Comparison of ENCODE assay signal across 22 mouse cellular contexts in the genomic region with DNA sequence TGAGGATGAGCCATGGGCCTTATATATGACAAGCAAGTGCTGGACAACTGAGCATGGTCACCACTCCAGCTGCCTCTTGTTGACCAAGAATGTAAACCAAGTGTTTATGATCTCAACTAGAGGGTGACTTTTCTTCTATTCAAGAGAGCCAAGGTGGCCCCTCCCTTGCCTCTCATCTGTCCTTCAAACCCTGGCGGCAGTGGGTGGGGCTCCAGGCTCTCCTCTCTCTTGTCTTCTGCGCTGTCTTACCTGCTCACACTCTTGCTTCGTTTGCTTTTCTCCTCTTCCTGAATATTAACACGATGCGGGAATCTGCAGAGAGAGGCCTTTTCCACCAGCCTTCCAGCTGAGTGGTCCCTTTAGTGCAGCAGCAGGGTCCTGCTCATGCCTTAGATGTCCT. TPM values are rescaled to one million over a fixed set of nuclear protein-coding genes. Genes with fewer than 3 reads are reported as not detected.
DNase-seq lines count a peak whose midpoint lies in the region; ATAC-seq and TF ChIP-seq lines count a peak whose summit lies in the region.
"Had no signal": no experiment of that assay in that cellular context is flagged by ENCODE, and none has a peak within 500 bp of the region (broad histone marks: within the 10 kb centered on the region; RNA-seq: fewer than 3 reads in every experiment).

No protein-coding gene starts in this region.

- TF ChIP-seq EP300 in stomach, postnatal 0 days (optimal IDR thresholded peaks at IDR 0.05), result no peak

- H3K9me3 ChIP-seq in stomach, embryonic 15.5 days, result no peaks in the 10 kb centered on the region
- H3K9me3 ChIP-seq in stomach, postnatal 0 days (ENCODE audit: control insufficient read depth, low read length), result no peaks in the 10 kb centered on the region
- no peaks in the 10 kb centered on the region for H3K9me3 ChIP-seq in intestine, embryonic 15.5 days
- no peaks in the 10 kb centered on the region for H3K9me3 ChIP-seq in liver, embryonic 16.5 days (replicated peaks; ENCODE audit: control insufficient read depth, low read length)
- H3K9me3 ChIP-seq in forebrain, embryonic 16.5 days (ENCODE audit: control insufficient read depth, low read length), result no peaks in the 10 kb centered on the region
- H3K9me3 ChIP-seq: forebrain, embryonic 15.5 days; hindbrain, embryonic 10.5 days; limb, embryonic 12.5 days; midbrain, embryonic 10.5 days had no signal

- no peaks in the 10 kb centered on the region for H3K27me3 ChIP-seq in stomach, embryonic 15.5 days (replicated peaks)
- no peaks in the 10 kb centered on the region for H3K27me3 ChIP-seq in stomach, postnatal 0 days (ENCODE audit: control insufficient read depth, insufficient read depth, low read length)
- H3K27me3 ChIP-seq in intestine, embryonic 15.5 days (replicated peaks), result no peaks in the 10 kb centered on the region
- no peaks in the 10 kb centered on the region for H3K27me3 ChIP-seq in liver, embryonic 16.5 days (ENCODE audit: control insufficient read depth, insufficient read depth, low read depth, low read length)
- H3K27me3 ChIP-seq in forebrain, embryonic 16.5 days (replicated peaks; ENCODE audit: control insufficient read depth, insufficient read depth, low read length), result no peaks in the 10 kb centered on the region
- H3K27me3 ChIP-seq: forebrain, embryonic 15.5 days had no signal

- no peak for DNase-seq in stomach, postnatal 0 days (ENCODE audit: low spot score)
- DNase-seq in adrenal gland, adult 2 months, result no peak
- no peak for DNase-seq in right cerebral cortex, postnatal 4 days
- DNase-seq: adrenal gland, postnatal 10 days; B cell, adult 2 months; cerebellum, adult 11-12 months; gastrocnemius, postnatal 36 days; kidney, adult 9 months; kidney, postnatal 4 days; layer of hippocampus, adult 9-11 months; lung, embryonic 14.5 days; retina, postnatal 1 day; thymus, adult 18-20 months had no signal

- 52% methylated on average over 5 of the region's 5 CpGs for WGBS in stomach, embryonic 15.5 days
- WGBS in stomach, postnatal 0 days, result 54% methylated on average over 5 of the region's 5 CpGs
- WGBS in intestine, embryonic 15.5 days, result 62% methylated on average over 5 of the region's 5 CpGs
- 52% methylated on average over 5 of the region's 5 CpGs for WGBS in liver, embryonic 16.5 days (ENCODE audit: insufficient replicate concordance)
- 75% methylated on average over 5 of the region's 5 CpGs for WGBS in forebrain, embryonic 16.5 days

- no peak for TF ChIP-seq CTCF in stomach, postnatal 0 days (IDR thresholded peaks at IDR 0.05; ENCODE audit: low read depth)

- no peaks in the 10 kb centered on the region for H3K4me1 ChIP-seq in stomach, embryonic 15.5 days
- H3K4me1 ChIP-seq in stomach, postnatal 0 days (replicated peaks; ENCODE audit: control insufficient read depth, insufficient read depth), result no peaks in the 10 kb centered on the region
- peaks cover 6% of the 10 kb centered on the region; the same call in 1 of the 2 replicates for H3K4me1 ChIP-seq in intestine, embryonic 15.5 days (replicated peaks)
- peaks cover 15% of the 10 kb centered on the region for H3K4me1 ChIP-seq in liver, embryonic 16.5 days (ENCODE audit: control insufficient read depth, low read depth, low read length)
- no peaks in the 10 kb centered on the region for H3K4me1 ChIP-seq in forebrain, embryonic 16.5 days (replicated peaks; ENCODE audit: control insufficient read depth, insufficient read depth, low read length)
- H3K4me1 ChIP-seq: forebrain, embryonic 15.5 days; limb, embryonic 12.5 days; midbrain, embryonic 10.5 days had no signal

- no peaks in the 10 kb centered on the region for H3K36me3 ChIP-seq in stomach, embryonic 15.5 days
- H3K36me3 ChIP-seq in stomach, postnatal 0 days (ENCODE audit: control insufficient read depth, insufficient read depth, low read length), result no peaks in the 10 kb centered on the region
- H3K36me3 ChIP-seq in intestine, embryonic 15.5 days, result no peaks in the 10 kb centered on the region
- no peaks in the 10 kb centered on the region for H3K36me3 ChIP-seq in liver, embryonic 16.5 days (ENCODE audit: control insufficient read depth, insufficient read depth)
- no peaks in the 10 kb centered on the region for H3K36me3 ChIP-seq in forebrain, embryonic 16.5 days (ENCODE audit: control insufficient read depth, insufficient read depth)
- H3K36me3 ChIP-seq: forebrain, embryonic 15.5 days; hindbrain, embryonic 10.5 days; limb, embryonic 12.5 days; midbrain, embryonic 10.5 days had no signal

- H3K4me2 ChIP-seq in stomach, embryonic 15.5 days, result no peak overlapping the region
- no peak overlapping the region for H3K4me2 ChIP-seq in stomach, postnatal 0 days (replicated peaks; ENCODE audit: low read depth)
- 0 out of 2 replicates have a peak overlapping the region, but pooled peaks have one; percentile 17 for H3K4me2 ChIP-seq in intestine, embryonic 15.5 days (replicated peaks)
- H3K4me2 ChIP-seq in liver, embryonic 16.5 days (ENCODE audit: low read depth, low read length), result peak overlapping the region; percentile 10; the same call in 1 of the 2 replicates
- no peak overlapping the region for H3K4me2 ChIP-seq in forebrain, embryonic 16.5 days (ENCODE audit: low read length)
- H3K4me2 ChIP-seq: forebrain, embryonic 15.5 days; limb, embryonic 12.5 days; lung, embryonic 14.5 days had no signal

- no peak overlapping the region for H3K9ac ChIP-seq in stomach, embryonic 15.5 days
- no peak overlapping the region for H3K9ac ChIP-seq in stomach, postnatal 0 days (ENCODE audit: low read length)
- H3K9ac ChIP-seq in intestine, embryonic 15.5 days, result no peak overlapping the region
- no peak overlapping the region for H3K9ac ChIP-seq in liver, embryonic 16.5 days (ENCODE audit: low read depth, low read length)
- H3K9ac ChIP-seq in forebrain, embryonic 16.5 days (replicated peaks; ENCODE audit: low read depth, low read length), result no peak overlapping the region
- H3K9ac ChIP-seq: forebrain, embryonic 15.5 days; limb, embryonic 12.5 days; lung, embryonic 14.5 days had no signal

- no peak overlapping the region for H3K4me3 ChIP-seq in stomach, embryonic 15.5 days (replicated peaks)
- no peak overlapping the region for H3K4me3 ChIP-seq in stomach, postnatal 0 days (ENCODE audit: low read depth, low read length)
- H3K4me3 ChIP-seq in intestine, embryonic 15.5 days (replicated peaks), result no peak overlapping the region
- H3K4me3 ChIP-seq in liver, embryonic 16.5 days (ENCODE audit: low read depth, low read length), result no peak overlapping the region
- H3K4me3 ChIP-seq in forebrain, embryonic 16.5 days (replicated peaks; ENCODE audit: low read length), result no peak overlapping the region
- H3K4me3 ChIP-seq: erythroblast, embryonic 14.5 days; forebrain, embryonic 15.5 days; hindbrain, embryonic 10.5 days; limb, embryonic 12.5 days; midbrain, embryonic 10.5 days had no signal

- peak overlapping the region; percentile 16; the same call in 1 of the 2 replicates for H3K27ac ChIP-seq in stomach, embryonic 15.5 days
- H3K27ac ChIP-seq in stomach, postnatal 0 days (replicated peaks), result no peak overlapping the region
- peak overlapping the region; percentile 36; the same call in 1 of the 2 replicates for H3K27ac ChIP-seq in intestine, embryonic 15.5 days
- peak overlapping the region; percentile 25; the same call in 1 of the 2 replicates for H3K27ac ChIP-seq in liver, embryonic 16.5 days (ENCODE audit: low read length)
- no peak overlapping the region for H3K27ac ChIP-seq in forebrain, embryonic 16.5 days (ENCODE audit: low read length)
- H3K27ac ChIP-seq: forebrain, embryonic 15.5 days; hindbrain, embryonic 10.5 days; limb, embryonic 12.5 days; midbrain, embryonic 10.5 days had no signal

- no peak for ATAC-seq in stomach, embryonic 15.5 days (ENCODE audit: insufficient read depth, low FRiP score, low read depth)
- ATAC-seq in stomach, postnatal 0 days (ENCODE audit: low FRiP score, low TSS enrichment), result no peak
- peak; percentile 79 for ATAC-seq in intestine, embryonic 15.5 days
- 0 out of 2 replicates have a peak, but pooled peaks have one; percentile 52 for ATAC-seq in liver, embryonic 16.5 days (ENCODE audit: low read depth)
- no peak for ATAC-seq in forebrain, embryonic 16.5 days
- ATAC-seq: forebrain, embryonic 15.5 days had no signal

RNA-seq across cellular contexts. Expression of a gene that starts 22.6 kb away (rescaled TPM):
- polyA plus RNA-seq in stomach, embryonic 15.5 days (2015; fragmentation: Nextera tagmentation; extraction: Ambion mirVana), result 3.1 and 3.9 TPM in 2 replicates
- polyA plus RNA-seq in stomach, postnatal 0 days (2015; fragmentation: Nextera tagmentation; extraction: Ambion mirVana), result 2.0 and 2.1 TPM in 2 replicates
- 2.9 and 3.2 TPM in 2 replicates for polyA plus RNA-seq in intestine, embryonic 15.5 days (2015; fragmentation: Nextera tagmentation; extraction: Ambion mirVana)
- polyA plus RNA-seq in liver, embryonic 16.5 days (2015; fragmentation: Nextera tagmentation; extraction: Ambion mirVana), result 1.2 and 1.4 TPM in 2 replicates
- 10 to 100 TPM; 33.4 to 40.7 TPM for total RNA-seq in adrenal gland, adult 2 months (2021)
- polyA plus RNA-seq in adrenal gland, adult 2 months (2012; rRNA removed), result 34.9 and 49.2 TPM in 2 replicates
- polyA plus RNA-seq in forebrain, embryonic 16.5 days (2015; fragmentation: Nextera tagmentation; extraction: Ambion mirVana), result 2.9 and 3.8 TPM in 2 replicates

Comparison
In these comparisons a context has a peak if more than half of its experiments do, and no peak if none do; other contexts are left out.
1. H3K27ac ChIP-seq: peak in stomach, embryonic 15.5 days (single experiment), intestine, embryonic 15.5 days (single experiment) and liver, embryonic 16.5 days (single experiment); none in stomach, postnatal 0 days (single experiment) and forebrain, embryonic 16.5 days (single experiment).
2. ATAC-seq: peak in intestine, embryonic 15.5 days (single experiment) and liver, embryonic 16.5 days (single experiment); none in stomach, embryonic 15.5 days (single experiment), stomach, postnatal 0 days (single experiment) and forebrain, embryonic 16.5 days (single experiment).
3. H3K4me2 ChIP-seq: peak in intestine, embryonic 15.5 days (single experiment) and liver, embryonic 16.5 days (single experiment); none in stomach, embryonic 15.5 days (single experiment), stomach, postnatal 0 days (single experiment) and forebrain, embryonic 16.5 days (single experiment).